Mouse (Mus musculus) hindbrain, embryonic 15.5 days (tissue): ENCODE results near the gene Npas3. TPM values are rescaled to one million over a fixed set of nuclear protein-coding genes. Genes with fewer than 3 reads are reported as not detected.

ENCODE experiments used
- ATAC-seq: fragments of 200-750 bp; cut with Nextera tagmentation; 2 replicates; pipeline ENCODE4 v1.8.0; 2017; ENCODE audit warnings: low read depth, moderate number of reproducible peaks, moderate TSS enrichment; ENCODE audit not compliant: low FRiP score
- H3K27ac ChIP-seq: fragments of 300-500 bp; sonication (generic); replicated peaks from 2 replicates; pipeline ENCODE4 v1.5.1; 2015; ENCODE audit warnings: mild to moderate bottlenecking, inconsistent platforms
- H3K27me3 ChIP-seq: fragments of 300-500 bp; sonication (generic); 2 replicates; pipeline ENCODE4 v1.6.1; 2015; ENCODE audit warnings: control low read depth, inconsistent platforms
- H3K36me3 ChIP-seq: fragments of 300-500 bp; sonication (generic); 2 replicates; pipeline ENCODE4 v1.6.1; 2015; ENCODE audit warnings: control low read depth, inconsistent platforms
- H3K4me1 ChIP-seq: fragments of 300-500 bp; sonication (generic); replicated peaks from 2 replicates; pipeline ENCODE4 v1.6.1; 2015; ENCODE audit warnings: control low read depth, inconsistent platforms
- H3K4me2 ChIP-seq: fragments of 300-500 bp; sonication (generic); 2 replicates; pipeline ENCODE4 v1.6.1; 2015; ENCODE audit warnings: moderate library complexity, mild to moderate bottlenecking, inconsistent platforms
- H3K4me3 ChIP-seq: fragments of 300-500 bp; sonication (generic); 2 replicates; pipeline ENCODE4 v1.5.1; 2015; ENCODE audit warnings: mild to moderate bottlenecking, inconsistent platforms
- H3K9ac ChIP-seq: fragments of 300-500 bp; sonication (generic); 2 replicates; pipeline ENCODE4 v1.6.1; 2015; ENCODE audit warnings: inconsistent platforms
- H3K9me3 ChIP-seq: fragments of 300-500 bp; sonication (generic); 2 replicates; pipeline ENCODE4 v1.6.1; 2016; ENCODE audit warnings: control low read depth, inconsistent platforms
- WGBS: fragments of 180-500 bp; shearing (Covaris S2); methylation state at CpG from one replicate; pipeline ENCODE4 v1.1.7; 2015; 5-methylcytosine and 5-hydroxymethylcytosine counted together
- polyA plus RNA-seq: library from polyadenylated mRNA; unstranded; fragments of >200 nt; fragmentation: Nextera tagmentation; extraction: Ambion mirVana; gene quantifications from 2 replicates; pipeline ENCODE4 v1.2.1, GENCODE M21; 2015

Npas3 gene
- polyA plus RNA-seq, 1 experiment from 2014 or later: 27.1 TPM

DNA sequence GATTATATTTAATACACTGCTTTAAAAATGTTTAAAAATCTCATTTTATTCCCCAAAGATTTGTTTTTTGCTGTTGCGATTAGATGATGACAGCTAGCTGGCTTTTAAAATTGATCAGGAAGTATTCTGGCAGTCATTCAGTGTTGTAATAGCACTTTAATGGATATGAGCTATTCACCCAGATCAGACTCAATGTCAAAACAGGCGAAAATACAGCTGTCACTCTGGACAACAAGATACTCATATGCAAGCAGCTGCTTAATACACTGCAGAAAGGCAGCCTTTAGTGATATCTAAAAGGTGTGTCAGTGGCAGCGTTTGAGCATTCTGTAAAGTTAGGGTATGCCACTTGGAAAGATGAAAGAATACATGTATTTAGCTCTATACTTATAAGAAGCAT is 83.3 kb downstream of the Npas3 start:
- 35% methylated on average over 3 of the region's 3 CpGs for WGBS
- Histone ChIP-seq H3K27ac (no peak overlapping the region), H3K4me2 (no peak overlapping the region), H3K9me3 (no peaks in the 10 kb centered on the region), H3K4me1 (peaks cover 37% of the 10 kb centered on the region), H3K4me3 (no peak overlapping the region), H3K9ac (no peak overlapping the region), H3K27me3 (no peaks in the 10 kb centered on the region), H3K36me3 (no peaks in the 10 kb centered on the region)
- no peak for ATAC-seq

DNA sequence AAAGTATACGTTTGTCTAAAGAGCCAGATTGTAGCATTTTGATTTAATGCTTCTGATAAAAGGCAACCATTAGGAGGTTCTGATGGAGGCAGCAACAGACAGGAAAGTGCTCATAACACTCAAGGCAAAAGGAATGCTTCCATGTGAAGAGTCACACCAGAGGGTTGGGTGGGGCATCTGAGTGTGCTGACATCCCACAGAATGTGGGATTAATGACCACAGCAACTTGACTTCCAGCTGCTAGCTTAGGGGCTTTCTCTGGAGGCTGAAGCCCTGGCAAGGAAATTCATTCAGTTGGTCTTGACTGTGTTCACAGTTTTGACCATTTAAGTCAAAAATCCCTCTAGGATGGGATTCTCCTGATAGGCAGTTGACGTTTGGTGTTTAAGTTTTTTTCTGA is 84.8 kb downstream of the Npas3 start:
- Histone ChIP-seq H3K27me3 (no peaks in the 10 kb centered on the region), H3K9ac (no peak overlapping the region), H3K4me3 (no peak overlapping the region), H3K4me2 (no peak overlapping the region), H3K27ac (no peak overlapping the region), H3K36me3 (no peaks in the 10 kb centered on the region), H3K4me1 (peaks cover 38% of the 10 kb centered on the region), H3K9me3 (no peaks in the 10 kb centered on the region)
- no peak for ATAC-seq
- 80% methylated on average over 2 of the region's 2 CpGs for WGBS

DNA sequence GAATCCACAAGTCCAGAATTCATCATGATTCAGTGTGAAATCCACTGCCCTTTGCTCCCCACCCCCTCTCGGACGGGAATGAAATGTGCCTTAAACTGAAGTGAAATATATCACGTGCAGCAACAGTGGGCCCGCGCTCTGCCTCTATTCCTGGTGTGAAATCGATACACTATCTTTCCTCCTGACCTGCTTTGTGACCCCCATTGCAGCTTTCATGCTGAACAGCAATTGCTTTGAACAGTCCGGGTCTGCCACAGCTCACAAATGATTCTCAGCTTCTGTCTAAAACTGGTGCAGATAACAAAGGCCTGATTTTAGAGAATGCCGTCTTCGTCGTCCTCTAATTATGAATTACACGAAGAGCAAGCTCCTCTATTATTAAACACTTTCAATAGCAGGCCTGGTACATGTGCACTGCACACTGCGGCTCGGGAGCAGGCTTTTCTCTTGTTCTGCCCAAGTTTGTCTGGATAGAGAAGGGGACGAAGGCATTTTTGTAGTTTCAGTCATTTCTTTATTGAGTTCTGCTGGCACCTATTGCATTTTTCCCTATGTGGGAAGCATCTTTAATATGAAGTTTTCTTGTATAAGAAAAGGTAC is 90.0 kb downstream of the Npas3 start:
- Histone ChIP-seq H3K9ac (no peak overlapping the region), H3K27ac (peak overlapping the region; percentile 50), H3K36me3 (no peaks in the 10 kb centered on the region), H3K4me3 (no peak overlapping the region), H3K27me3 (no peaks in the 10 kb centered on the region), H3K4me1 (peaks cover 16% of the 10 kb centered on the region), H3K4me2 (0 out of 2 replicates have a peak overlapping the region, but pooled peaks have one; percentile 8), H3K9me3 (no peaks in the 10 kb centered on the region)
- 16% methylated on average over 14 of the region's 14 CpGs for WGBS
- ATAC-seq: 0 out of 2 replicates have a peak, but pooled peaks have one; percentile 27

DNA sequence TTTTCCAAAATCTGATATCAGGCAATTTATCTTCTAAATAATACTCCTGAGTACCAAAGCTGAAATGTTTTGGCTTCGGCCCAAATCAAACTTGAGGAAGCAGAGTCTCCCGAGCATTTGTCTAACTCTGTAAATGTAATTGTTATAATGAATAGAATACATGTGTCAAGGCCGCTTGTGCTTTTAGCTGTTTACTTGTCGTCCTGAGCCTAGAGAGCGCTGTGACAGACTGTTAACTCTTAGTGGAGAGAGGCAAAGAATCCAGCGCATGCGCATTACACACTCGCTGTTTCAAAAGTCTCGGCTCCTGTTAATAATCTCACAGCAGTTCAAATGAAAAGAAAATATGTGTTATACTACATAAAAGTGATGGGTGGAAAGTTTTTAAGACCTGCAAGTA is 94.3 kb downstream of the Npas3 start:
- no peak for ATAC-seq
- Histone ChIP-seq H3K4me2 (no peak overlapping the region), H3K36me3 (no peaks in the 10 kb centered on the region), H3K9me3 (no peaks in the 10 kb centered on the region), H3K27ac (no peak overlapping the region), H3K27me3 (no peaks in the 10 kb centered on the region), H3K9ac (no peak overlapping the region), H3K4me3 (no peak overlapping the region), H3K4me1 (peaks cover 9% of the 10 kb centered on the region)
- WGBS: 47% methylated on average over 9 of the region's 9 CpGs

DNA sequence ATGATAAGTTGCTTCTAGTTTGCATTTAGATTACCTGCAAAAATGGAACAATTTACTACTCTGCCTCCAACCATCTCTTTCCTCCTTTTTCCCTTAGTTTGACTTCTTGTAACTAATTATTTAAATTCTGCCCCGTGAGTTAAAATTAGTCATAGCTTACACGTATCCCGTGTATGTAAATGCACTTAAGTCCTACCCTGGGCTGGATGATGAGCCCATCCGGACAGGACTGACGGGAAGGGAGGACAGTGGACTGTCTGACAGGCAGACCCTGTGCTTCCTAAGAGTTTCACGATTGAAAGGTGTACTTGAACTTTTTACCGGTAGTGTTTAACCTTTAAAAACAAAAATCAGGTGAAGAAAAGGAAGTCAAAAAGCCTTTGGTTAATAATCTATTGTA is 103.4 kb downstream of the Npas3 start:
- Histone ChIP-seq H3K4me2 (no peak overlapping the region), H3K9me3 (no peaks in the 10 kb centered on the region), H3K4me3 (no peak overlapping the region), H3K4me1 (peaks cover 15% of the 10 kb centered on the region), H3K36me3 (no peaks in the 10 kb centered on the region), H3K9ac (no peak overlapping the region), H3K27me3 (no peaks in the 10 kb centered on the region), H3K27ac (no peak overlapping the region)
- ATAC-seq: no peak
- WGBS: 47% methylated on average over 7 of the region's 7 CpGs

DNA sequence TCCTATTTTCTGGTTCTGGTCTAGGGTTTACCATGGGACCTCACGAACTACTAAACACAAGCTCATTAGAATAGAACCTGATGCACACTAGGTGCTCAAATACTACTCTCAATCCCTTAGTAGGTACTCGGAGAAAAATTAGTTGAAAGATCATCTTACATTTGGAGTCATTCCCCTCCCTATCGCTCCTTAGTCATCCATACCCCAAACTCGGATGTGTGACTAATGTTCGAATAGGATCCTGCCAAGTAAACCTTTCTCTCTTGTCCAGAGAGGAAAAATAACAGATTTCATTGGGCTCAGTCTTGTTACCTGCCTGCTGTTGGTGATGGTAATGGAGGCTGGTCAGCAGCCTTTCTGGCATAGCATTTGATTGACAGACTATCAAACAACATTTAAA is 117.3 kb downstream of the Npas3 start:
- Histone ChIP-seq H3K4me1 (0 out of 2 replicates have a peak, but pooled peaks cover 4% of the 10 kb centered on the region), H3K9ac (no peak overlapping the region), H3K27ac (no peak overlapping the region), H3K4me2 (no peak overlapping the region), H3K9me3 (no peaks in the 10 kb centered on the region), H3K27me3 (no peaks in the 10 kb centered on the region), H3K36me3 (no peaks in the 10 kb centered on the region), H3K4me3 (no peak overlapping the region)
- ATAC-seq: no peak
- 86% methylated on average over 5 of the region's 5 CpGs for WGBS

DNA sequence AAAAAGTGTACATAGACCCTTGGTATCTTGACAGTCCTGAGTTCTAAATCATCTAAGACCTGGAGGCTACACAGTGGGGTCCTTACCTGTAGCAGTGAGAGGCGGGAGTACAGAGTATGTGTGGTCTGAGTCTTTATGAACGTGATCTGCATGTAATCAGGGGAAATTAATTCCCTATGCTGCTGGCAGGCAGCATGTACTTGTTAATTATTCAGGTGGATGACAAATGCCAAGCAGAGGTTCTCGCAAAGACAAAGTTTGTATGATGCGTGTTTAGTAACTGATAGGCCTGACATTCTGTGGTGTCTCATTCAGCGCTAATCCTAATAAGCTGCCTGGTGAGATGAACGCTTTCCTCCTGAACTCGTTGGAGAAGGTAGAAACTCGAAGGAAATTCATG is 136.4 kb downstream of the Npas3 start:
- H3K27me3 ChIP-seq: no peaks in the 10 kb centered on the region
- no peak overlapping the region for H3K4me2 ChIP-seq
- no peak overlapping the region for H3K4me3 ChIP-seq
- H3K36me3 ChIP-seq: no peaks in the 10 kb centered on the region
- 0 out of 2 replicates have a peak, but pooled peaks cover 3% of the 10 kb centered on the region for H3K4me1 ChIP-seq
- ATAC-seq: no peak
- WGBS: 55% methylated on average over 8 of the region's 8 CpGs
- H3K9ac ChIP-seq: no peak overlapping the region
- no peaks in the 10 kb centered on the region for H3K9me3 ChIP-seq
- no peak overlapping the region for H3K27ac ChIP-seq

DNA sequence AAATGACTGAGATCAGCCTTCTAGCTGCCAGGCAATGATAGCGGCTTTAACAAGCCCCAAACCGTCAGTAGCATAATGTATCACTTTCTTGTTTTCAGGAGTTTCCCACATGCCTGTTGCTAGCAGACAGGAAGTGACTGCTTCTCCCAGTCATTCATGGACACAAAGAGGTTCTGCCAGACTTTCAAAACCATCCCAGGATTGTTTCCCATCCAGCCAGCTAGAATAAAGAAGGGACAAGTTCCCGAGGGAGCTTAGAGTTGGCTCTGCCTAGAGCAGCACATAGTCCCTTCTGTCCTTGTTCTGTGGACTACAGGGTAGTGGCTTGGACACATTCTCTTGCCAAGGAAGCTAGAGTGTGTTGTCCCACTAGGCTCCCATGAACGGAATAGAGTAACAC is 157.4 kb downstream of the Npas3 start:
- no peaks in the 10 kb centered on the region for H3K36me3 ChIP-seq
- H3K4me3 ChIP-seq: no peak overlapping the region
- no peak overlapping the region for H3K27ac ChIP-seq
- H3K4me1 ChIP-seq: peaks cover 22% of the 10 kb centered on the region
- no peak overlapping the region for H3K9ac ChIP-seq
- ATAC-seq: 0 out of 2 replicates have a peak, but pooled peaks have one; percentile 54
- 41% methylated on average over 4 of the region's 4 CpGs for WGBS
- H3K4me2 ChIP-seq: no peak overlapping the region
- H3K27me3 ChIP-seq: no peaks in the 10 kb centered on the region
- no peaks in the 10 kb centered on the region for H3K9me3 ChIP-seq

DNA sequence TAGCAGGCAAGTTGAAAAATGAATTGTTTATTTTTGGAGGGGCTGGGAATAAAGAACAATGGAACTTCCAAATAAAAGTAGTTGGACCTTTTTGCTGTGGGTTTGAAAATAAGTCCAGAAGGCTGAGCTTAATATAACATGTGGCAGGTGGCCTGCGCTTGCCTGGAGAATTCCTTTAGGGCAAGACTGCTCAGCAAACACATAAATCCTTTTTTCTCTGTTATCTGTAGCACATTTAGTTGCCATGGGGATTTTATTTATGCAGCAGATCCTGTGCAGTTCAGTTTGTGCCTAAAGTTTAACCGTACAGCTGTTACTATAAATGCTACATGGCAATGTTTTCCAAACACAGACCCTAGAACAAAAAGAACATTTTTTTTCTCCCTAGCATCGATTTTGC is 159.3 kb downstream of the Npas3 start:
- H3K27ac ChIP-seq: no peak overlapping the region
- 28% methylated on average over 3 of the region's 3 CpGs for WGBS
- H3K9me3 ChIP-seq: no peaks in the 10 kb centered on the region
- no peak overlapping the region for H3K4me3 ChIP-seq
- H3K4me1 ChIP-seq: peaks cover 22% of the 10 kb centered on the region
- H3K9ac ChIP-seq: no peak overlapping the region
- H3K4me2 ChIP-seq: no peak overlapping the region
- H3K27me3 ChIP-seq: no peaks in the 10 kb centered on the region
- no peaks in the 10 kb centered on the region for H3K36me3 ChIP-seq
- ATAC-seq: no peak

DNA sequence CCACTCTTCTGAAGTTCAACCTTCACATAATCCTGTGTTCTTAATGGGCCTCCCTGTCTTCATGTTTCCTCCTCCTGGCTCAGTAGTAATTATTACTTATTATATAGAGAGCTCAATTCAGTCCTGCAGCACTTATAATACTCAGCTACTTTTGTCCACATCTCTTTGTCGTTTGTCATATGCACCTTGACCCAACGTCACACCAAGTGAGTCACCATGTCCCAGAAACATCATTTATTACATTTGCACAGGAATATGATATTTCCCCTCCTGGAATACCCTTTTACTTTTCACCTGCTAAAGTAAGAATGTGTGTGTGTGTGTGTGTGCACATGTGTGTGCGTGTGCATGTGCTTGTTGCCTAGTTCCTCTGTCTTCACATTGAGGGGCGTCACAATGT is 161.2 kb downstream of the Npas3 start:
- H3K9me3 ChIP-seq: no peaks in the 10 kb centered on the region
- no peak for ATAC-seq
- peaks cover 22% of the 10 kb centered on the region for H3K4me1 ChIP-seq
- no peak overlapping the region for H3K4me2 ChIP-seq
- 96% methylated on average over 4 of the region's 4 CpGs for WGBS
- H3K27ac ChIP-seq: no peak overlapping the region
- no peaks in the 10 kb centered on the region for H3K36me3 ChIP-seq
- H3K4me3 ChIP-seq: no peak overlapping the region
- H3K9ac ChIP-seq: no peak overlapping the region
- H3K27me3 ChIP-seq: no peaks in the 10 kb centered on the region

DNA sequence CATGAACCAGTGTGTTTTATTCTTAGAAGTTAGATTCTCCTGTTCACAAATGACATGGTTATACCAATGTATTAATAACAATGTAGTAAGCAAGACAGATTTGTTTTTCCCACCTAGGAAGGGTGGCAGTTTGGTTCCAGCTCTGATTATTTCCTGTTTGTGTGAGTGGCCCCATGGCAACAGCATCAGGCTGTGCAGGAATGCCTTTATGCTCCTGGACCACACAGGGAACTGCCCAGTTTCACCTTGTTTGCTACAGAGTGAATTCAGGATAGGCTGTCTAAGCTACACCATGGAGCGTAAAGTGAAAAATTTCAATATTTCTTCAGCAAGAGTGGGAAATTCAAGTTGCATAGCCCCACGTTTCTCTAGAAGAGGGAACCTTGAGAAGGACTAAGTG is 162.2 kb downstream of the Npas3 start:
- Histone ChIP-seq H3K36me3 (no peaks in the 10 kb centered on the region), H3K27me3 (no peaks in the 10 kb centered on the region), H3K4me1 (peaks cover 18% of the 10 kb centered on the region), H3K4me3 (no peak overlapping the region), H3K9me3 (no peaks in the 10 kb centered on the region), H3K4me2 (no peak overlapping the region), H3K9ac (no peak overlapping the region), H3K27ac (no peak overlapping the region)
- ATAC-seq: no peak
- 63% methylated on average over 2 of the region's 2 CpGs for WGBS

DNA sequence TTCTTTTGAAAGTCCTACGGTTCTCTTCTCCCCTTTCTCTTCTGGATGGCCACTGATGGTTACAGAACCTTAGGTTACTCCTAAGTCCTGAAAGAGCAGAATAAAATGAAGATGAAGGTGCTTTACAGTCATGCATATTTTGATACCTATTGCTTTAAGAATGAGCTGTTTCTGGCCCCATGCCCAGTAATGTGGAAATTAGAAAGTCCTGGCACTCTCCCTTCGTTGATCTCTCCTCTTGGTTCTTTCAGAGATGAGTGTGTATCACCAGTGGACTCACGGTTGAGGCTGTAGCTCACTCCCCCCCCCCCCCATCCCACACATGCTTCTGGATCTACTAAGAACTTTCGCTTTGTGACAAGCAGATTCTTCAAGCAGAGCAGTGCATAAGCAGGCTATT is 167.6 kb downstream of the Npas3 start:
- H3K9me3 ChIP-seq: no peaks in the 10 kb centered on the region
- no peaks in the 10 kb centered on the region for H3K36me3 ChIP-seq
- H3K4me1 ChIP-seq: peaks cover 10% of the 10 kb centered on the region
- H3K4me2 ChIP-seq: no peak overlapping the region
- no peaks in the 10 kb centered on the region for H3K27me3 ChIP-seq
- no peak overlapping the region for H3K4me3 ChIP-seq
- no peak overlapping the region for H3K9ac ChIP-seq
- ATAC-seq: no peak
- no peak overlapping the region for H3K27ac ChIP-seq
- 58% methylated on average over 4 of the region's 4 CpGs for WGBS

DNA sequence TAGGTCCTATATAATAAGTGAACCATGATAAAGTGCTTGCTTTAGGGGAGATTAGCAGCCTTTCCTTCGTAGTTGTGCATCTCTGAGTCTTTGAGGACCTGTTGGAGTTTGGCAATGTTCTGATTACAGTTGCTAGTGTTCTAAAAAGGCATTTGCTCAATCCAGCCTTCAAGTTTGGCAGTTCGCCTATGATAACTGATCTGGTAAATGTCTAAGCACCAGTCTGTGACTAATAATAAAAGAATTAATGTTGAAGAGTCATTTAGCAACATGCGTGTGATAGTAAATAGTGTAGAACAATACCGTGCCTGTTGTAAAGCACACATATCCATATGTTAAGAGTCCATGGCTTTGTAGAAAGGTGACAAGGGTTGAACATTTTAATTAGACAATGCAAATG is 173.2 kb downstream of the Npas3 start:
- Histone ChIP-seq H3K27ac (no peak overlapping the region), H3K27me3 (no peaks in the 10 kb centered on the region), H3K9ac (no peak overlapping the region), H3K4me2 (no peak overlapping the region), H3K4me3 (no peak overlapping the region), H3K36me3 (no peaks in the 10 kb centered on the region), H3K4me1 (peaks cover 13% of the 10 kb centered on the region), H3K9me3 (no peaks in the 10 kb centered on the region)
- ATAC-seq: no peak
- WGBS: 57% methylated on average over 4 of the region's 4 CpGs
